Mouse (Mus musculus) mouse embryonic stem cell (cell line): ENCODE measurements at regions not wholly inside any gene's neighbourhood (a gene's known extent, or its start where the extent isn't known, plus 50 kb on each side); places are given as distances from the start of the nearest gene placed in this dataset.

Source experiments
- in situ Hi-C, 2 experiments: fragments of 300-500 bp; cut with MboI; formaldehyde crosslinking; loops; 1 replicate in 1 of 2; 3 replicates in 1 of 2; pipeline ENCODE4 v1.14.3; 2019 to 2020; ENCODE audit warnings: low sequenced_read_pairs in 2 of 2, low pct_unique_long_range_greater_than_20kb in 1 of 2, mixed read lengths in 1 of 2; ENCODE audit not compliant: unreplicated experiment in 1 of 2

GRCm38 (mm10) chr3:128519913-128520316 is 623.8 kb upstream of the Fam241a start:
- in situ Hi-C loops = no loop called here

GRCm38 (mm10) chr3:128518806-128519205 is 622.7 kb upstream of the Fam241a start:
- in situ Hi-C loops = no loop called here

GRCm38 (mm10) chr3:128471111-128471510 is 575.0 kb upstream of the Fam241a start:
- in situ Hi-C loops = no loop called here

GRCm38 (mm10) chr3:128429706-128430105 is 533.6 kb upstream of the Fam241a start:
- in situ Hi-C loops = no loop called here

GRCm38 (mm10) chr3:128415568-128415967 is 519.4 kb upstream of the Fam241a start:
- in situ Hi-C loops = no loop called here

GRCm38 (mm10) chr3:128413481-128413880 is 517.4 kb upstream of the Fam241a start:
- in situ Hi-C loops = no loop called here

- in situ Hi-C loops = no loop called here
Observed at GRCm38 (mm10) chr3:128412157-128412556, 516.0 kb upstream of the Fam241a start.

GRCm38 (mm10) chr3:128394805-128395204 is 498.7 kb upstream of the Fam241a start:
- in situ Hi-C loops = no loop called here

- in situ Hi-C loops = no loop called here
Observed at GRCm38 (mm10) chr3:128380579-128380978, 484.5 kb upstream of the Fam241a start.

- in situ Hi-C loops = no loop called here
Observed at GRCm38 (mm10) chr3:128369521-128370127, 473.5 kb upstream of the Fam241a start.

- in situ Hi-C loops = no loop called here
Observed at GRCm38 (mm10) chr3:128362310-128362709, 466.2 kb upstream of the Fam241a start.

GRCm38 (mm10) chr3:128349123-128349522 is 453.0 kb upstream of the Fam241a start:
- in situ Hi-C loops = loop anchor here (10.0 to 25.0 kb wide), 2 partner anchors 337 to 856 kb away; no protein-coding TSS in a partner anchor

GRCm38 (mm10) chr3:128347782-128348574 is 451.9 kb upstream of the Fam241a start:
- in situ Hi-C loops = loop anchor here (10.0 to 25.0 kb wide), 2 partner anchors 336 to 857 kb away; no protein-coding TSS in a partner anchor

- in situ Hi-C loops = loop anchor here (10.0 to 25.0 kb wide), 2 partner anchors 253 to 325 kb away; no protein-coding TSS in a partner anchor
Observed at GRCm38 (mm10) chr3:128337508-128337907, 441.4 kb upstream of the Fam241a start.

GRCm38 (mm10) chr3:128337031-128337430 is 440.9 kb upstream of the Fam241a start:
- in situ Hi-C loops = loop anchor here (10.0 to 25.0 kb wide), 2 partner anchors 252 to 325 kb away; no protein-coding TSS in a partner anchor

GRCm38 (mm10) chr3:128327677-128328076 is 431.6 kb upstream of the Fam241a start:
- in situ Hi-C loops = loop anchor here in 1 of 2 experiments (25.0 kb wide), 1 partner anchor 315 kb away; no protein-coding TSS in a partner anchor

- in situ Hi-C loops = no loop called here
Observed at GRCm38 (mm10) chr3:128301312-128301711, 405.2 kb upstream of the Fam241a start.

GRCm38 (mm10) chr3:128298110-128298509 is 402.0 kb upstream of the Fam241a start:
- in situ Hi-C loops = no loop called here

GRCm38 (mm10) chr3:128287846-128288245 is 391.7 kb upstream of the Fam241a start:
- in situ Hi-C loops = no loop called here
